Mouse (Mus musculus) spleen, adult 2 months (tissue): ENCODE results near the gene Nos1ap.

Experiments
- CTCF ChIP-seq: fragments of 200-500 bp; IDR thresholded peaks from 2 replicates; pipeline ENCODE4 v1.5.1; 2011; ENCODE audit warnings: mild to moderate bottlenecking, inconsistent platforms; ENCODE audit not compliant: insufficient read depth, insufficient read length, insufficient replicate concordance; ENCODE audit errors: extremely low read depth
- POLR2A ChIP-seq: fragments of 200-500 bp; IDR thresholded peaks from 2 replicates; pipeline ENCODE4 v1.6.1; 2011; ENCODE audit warnings: low read depth, low read length, inconsistent platforms

DNA sequence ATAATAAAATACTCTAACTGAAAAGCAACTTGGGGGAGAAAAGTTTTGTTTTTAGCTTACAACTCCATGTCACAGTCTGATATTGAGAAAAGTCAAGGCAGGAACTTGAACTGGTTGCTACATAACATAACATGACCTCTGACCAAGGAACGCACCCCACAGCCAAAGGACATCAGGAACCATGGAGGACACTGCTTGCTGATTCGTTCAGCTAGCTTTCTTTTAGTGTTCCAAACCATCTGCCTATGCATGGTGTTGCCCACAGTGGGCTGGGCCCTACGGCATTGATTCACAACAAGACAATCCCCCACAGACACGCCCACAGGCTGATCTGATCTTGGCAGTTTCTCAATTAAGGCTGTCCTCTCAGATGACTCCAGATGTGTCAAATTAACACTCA, 167.5 kb downstream of the Nos1ap start:
- TF ChIP-seq CTCF, result no peak
- no peak for TF ChIP-seq POLR2A
